Mouse (Mus musculus): Measurements from ENCODE around the gene Pinlyp. TPM values are rescaled to one million over a fixed set of nuclear protein-coding genes. Genes with fewer than 3 reads are reported as not detected.

The Pinlyp gene
- polyA plus RNA-seq, 1 experiment from 2014 or later, result not detected

DNA sequence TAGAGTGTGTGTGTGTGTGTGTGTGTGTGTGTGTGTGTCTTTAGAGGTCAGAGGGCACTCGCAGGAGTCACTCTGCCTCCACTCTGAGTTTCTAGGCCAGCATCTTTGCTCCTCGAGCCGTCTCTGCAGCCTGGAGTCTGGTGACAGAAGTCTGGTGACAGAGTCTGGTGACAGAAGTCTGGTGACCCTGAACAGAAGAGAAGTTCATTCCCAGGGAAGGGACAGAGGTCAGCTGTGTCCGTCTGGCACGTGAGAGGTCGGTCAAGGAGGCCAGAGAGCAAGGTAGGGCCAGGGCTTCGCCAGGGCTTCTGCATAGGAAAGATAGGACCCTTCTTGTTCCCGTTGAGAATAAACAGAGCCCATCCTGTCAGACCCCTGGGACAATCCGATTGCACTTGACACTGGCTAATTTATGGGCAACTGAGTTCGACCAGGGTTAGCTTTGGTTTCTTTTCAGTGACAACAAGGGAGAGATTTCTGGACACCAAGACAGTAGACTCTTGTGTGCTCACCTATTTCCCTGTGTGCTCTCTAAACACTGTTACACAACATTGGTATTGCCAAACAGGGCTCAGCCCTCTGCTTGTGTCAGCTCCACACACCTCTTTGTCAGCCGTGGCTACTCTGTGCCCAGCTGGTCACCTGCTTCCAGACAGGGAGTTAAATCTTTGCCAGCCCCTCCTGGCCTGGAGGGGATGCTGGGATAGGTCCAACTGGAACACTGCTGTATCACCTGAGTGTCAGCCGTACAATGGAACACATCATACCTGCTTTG, 6.3 kb upstream of the Pinlyp start:
- 74% methylated on average over 12 of the region's 12 CpGs for WGBS
- ATAC-seq, result no peak
- Histone ChIP-seq H3K4me3 (replicated peaks) (no peak overlapping the region), H3K4me1 (replicated peaks) (peaks cover 7% of the 10 kb centered on the region), H3K9ac (no peak overlapping the region), H3K36me3 (0 out of 2 replicates have a peak, but pooled peaks cover 12% of the 10 kb centered on the region), H3K27me3 (replicated peaks) (no peaks in the 10 kb centered on the region), H3K27ac (no peak overlapping the region), H3K9me3 (no peaks in the 10 kb centered on the region), H3K4me2 (replicated peaks) (no peak overlapping the region)

DNA sequence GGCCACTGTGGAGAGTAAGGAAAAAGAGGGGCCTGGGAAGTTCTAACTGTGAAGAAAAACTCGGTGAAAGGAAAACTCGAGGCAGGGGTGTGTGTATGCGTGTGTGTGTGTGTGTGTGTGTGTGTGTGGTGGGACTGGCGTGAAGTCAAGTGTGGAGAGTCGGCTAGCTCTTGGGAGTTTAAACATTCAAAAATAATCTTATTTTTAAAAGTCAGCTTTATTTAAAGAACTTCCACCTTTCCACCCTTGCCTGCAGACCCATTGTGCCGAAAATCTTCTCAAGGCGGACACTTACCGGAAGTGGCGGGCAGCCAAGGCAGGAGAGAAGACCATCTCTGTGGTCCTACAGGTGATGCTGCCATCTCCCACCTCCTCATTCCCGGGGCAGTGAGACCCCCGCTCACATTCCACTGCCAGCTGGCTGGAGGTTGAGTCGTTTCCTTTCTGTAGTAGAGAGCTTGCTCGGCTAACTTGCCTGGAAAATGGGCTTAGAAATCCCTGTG, 1.7 kb upstream of the Pinlyp start:
- Histone ChIP-seq H3K9ac (peak overlapping the region; percentile 79), H3K36me3 (0 out of 2 replicates have a peak, but pooled peaks cover 6% of the 10 kb centered on the region), H3K27me3 (replicated peaks) (no peaks in the 10 kb centered on the region), H3K4me2 (replicated peaks) (peak overlapping the region; percentile 77), H3K27ac (peak overlapping the region; percentile 71; the same call in 1 of the 2 replicates), H3K4me1 (replicated peaks) (peaks cover 12% of the 10 kb centered on the region), H3K9me3 (no peaks in the 10 kb centered on the region), H3K4me3 (replicated peaks) (peak overlapping the region; percentile 85)
- WGBS, result 23% methylated on average over 13 of the region's 13 CpGs
- no peak for ATAC-seq

DNA sequence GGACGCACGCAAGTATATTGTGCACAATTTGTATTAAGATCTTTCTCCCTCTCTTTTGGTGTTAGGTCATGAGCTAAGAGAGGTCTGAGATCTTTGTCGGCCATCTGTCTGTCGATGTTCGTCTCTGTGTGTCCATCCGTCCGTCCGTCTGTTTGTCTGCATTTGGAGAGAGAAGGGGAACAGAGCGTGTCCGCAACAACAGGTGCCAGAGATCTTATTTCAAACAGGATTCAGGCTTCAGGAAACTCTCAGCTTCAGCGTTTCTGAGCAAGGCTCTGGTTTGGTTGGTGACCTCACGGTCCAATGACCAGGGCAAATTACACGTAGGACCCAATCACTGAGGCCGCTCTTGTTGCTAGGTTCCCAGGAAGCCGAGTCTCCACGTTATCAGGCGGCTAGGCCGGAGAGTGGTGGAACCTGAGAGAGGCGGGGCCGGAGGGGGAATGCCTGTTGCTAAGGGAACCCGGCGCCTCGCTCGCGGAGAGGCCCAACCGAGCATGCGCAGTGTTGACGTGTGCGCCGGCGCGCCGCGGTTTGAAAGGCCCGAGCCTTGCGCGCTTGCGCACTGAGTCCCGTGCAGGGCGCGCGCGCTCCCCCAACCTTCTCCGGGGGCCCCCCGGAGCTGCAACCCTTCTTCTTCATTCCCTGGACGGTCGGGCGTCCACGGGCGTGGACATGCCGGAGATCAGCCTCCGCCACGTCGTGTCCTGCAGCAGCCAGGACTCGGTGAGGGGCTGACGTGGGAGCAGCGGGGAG, 894 bp upstream of the Pinlyp start:
- peak; percentile 100 for ATAC-seq
- under 1% methylated on average over 57 of the region's 57 CpGs for WGBS
- H3K9ac ChIP-seq, result peak overlapping the region; percentile 79
- no peaks in the 10 kb centered on the region for H3K9me3 ChIP-seq
- peak overlapping the region; percentile 77 for H3K4me2 ChIP-seq (replicated peaks)
- no peaks in the 10 kb centered on the region for H3K27me3 ChIP-seq (replicated peaks)
- H3K27ac ChIP-seq, result peak overlapping the region; percentile 71
- peaks cover 12% of the 10 kb centered on the region for H3K4me1 ChIP-seq (replicated peaks)
- H3K36me3 ChIP-seq, result 0 out of 2 replicates have a peak, but pooled peaks cover 3% of the 10 kb centered on the region
- H3K4me3 ChIP-seq (replicated peaks), result peak overlapping the region; percentile 85

DNA sequence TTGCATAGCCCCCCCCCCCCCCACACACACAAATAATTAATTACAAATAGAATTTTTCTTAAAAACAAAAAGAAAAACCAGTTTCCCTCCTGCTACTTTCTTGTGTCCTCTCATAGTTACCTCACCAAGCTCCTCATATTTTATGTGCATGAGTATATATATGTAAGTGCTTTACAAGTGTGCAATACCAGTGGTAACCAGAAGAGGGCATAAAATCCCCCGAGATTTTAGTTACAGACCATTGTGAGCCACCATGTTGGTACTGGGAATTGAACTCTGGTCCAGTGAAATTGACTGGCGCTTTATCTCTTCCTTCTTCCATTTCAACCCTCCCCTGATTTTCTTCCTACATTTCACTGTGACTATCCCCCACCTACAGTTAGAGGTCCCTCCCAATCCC, 1.4 kb downstream of the Pinlyp start:
- no peak for ATAC-seq

DNA sequence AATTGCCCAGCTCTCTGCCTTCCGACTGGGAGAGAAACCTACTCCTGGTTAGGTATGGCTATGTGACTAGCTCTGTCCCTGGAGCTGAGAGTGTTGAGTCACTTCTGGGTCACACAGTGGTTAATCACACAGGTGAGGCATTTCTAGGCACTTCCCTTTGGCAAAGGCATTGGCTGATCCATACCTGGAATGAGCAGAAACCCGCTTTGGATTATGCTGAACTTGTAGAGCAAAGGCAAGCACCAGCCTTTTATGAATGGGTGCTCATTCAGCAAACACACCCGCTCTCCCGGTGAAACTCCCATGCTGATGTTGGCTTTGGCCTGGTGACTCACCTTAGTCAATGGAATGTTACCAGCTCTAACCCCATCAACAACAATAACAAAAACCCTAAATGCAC, 6.2 kb downstream of the Pinlyp start:
- Histone ChIP-seq H3K36me3 (peaks cover 8% of the 10 kb centered on the region; the same call in 1 of the 2 replicates), H3K9me3 (no peaks in the 10 kb centered on the region), H3K4me2 (replicated peaks) (no peak overlapping the region), H3K9ac (no peak overlapping the region), H3K4me1 (replicated peaks) (no peaks in the 10 kb centered on the region), H3K27me3 (replicated peaks) (no peaks in the 10 kb centered on the region), H3K4me3 (replicated peaks) (no peak overlapping the region), H3K27ac (no peak overlapping the region)
- WGBS, result 89% methylated on average over 4 of the region's 4 CpGs
- no peak for ATAC-seq

More for the DNA sequence above, 1.4 kb downstream of the Pinlyp start:
- WGBS, result 84% methylated on average over 2 of the region's 2 CpGs
- Histone ChIP-seq H3K9ac (no peak overlapping the region), H3K4me1 (replicated peaks) (peaks cover 12% of the 10 kb centered on the region), H3K27me3 (replicated peaks) (no peaks in the 10 kb centered on the region), H3K9me3 (no peaks in the 10 kb centered on the region), H3K4me2 (replicated peaks) (no peak overlapping the region), H3K4me3 (replicated peaks) (no peak overlapping the region), H3K36me3 (0 out of 2 replicates have a peak, but pooled peaks cover 3% of the 10 kb centered on the region), H3K27ac (no peak overlapping the region)

DNA sequence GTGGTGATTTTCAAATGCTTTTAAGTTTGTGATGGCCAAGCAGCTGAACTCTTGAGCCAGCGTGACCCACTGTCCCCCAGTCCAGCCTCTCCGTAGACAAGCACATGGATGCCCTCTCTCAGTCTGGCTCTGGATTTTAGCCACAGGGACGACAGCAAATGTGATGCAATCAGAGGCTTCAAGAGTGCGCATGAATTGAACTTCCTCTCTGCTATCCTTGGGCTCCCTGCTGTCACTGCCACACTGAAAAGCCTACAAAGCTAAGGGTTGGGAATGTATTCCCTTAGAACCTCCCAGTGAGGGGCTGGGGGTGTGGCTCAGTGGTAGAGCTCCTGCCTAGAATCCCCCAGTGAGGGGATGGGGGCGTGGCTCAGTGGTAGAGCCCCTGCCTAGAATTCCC, 7.2 kb downstream of the Pinlyp start:
- H3K4me2 ChIP-seq (replicated peaks), result no peak overlapping the region
- peaks cover 14% of the 10 kb centered on the region for H3K36me3 ChIP-seq
- H3K4me1 ChIP-seq (replicated peaks), result no peaks in the 10 kb centered on the region
- no peaks in the 10 kb centered on the region for H3K27me3 ChIP-seq (replicated peaks)
- no peak overlapping the region for H3K9ac ChIP-seq
- no peak overlapping the region for H3K4me3 ChIP-seq (replicated peaks)
- no peak for ATAC-seq
- no peak overlapping the region for H3K27ac ChIP-seq
- WGBS, result 74% methylated on average over 5 of the region's 5 CpGs
- H3K9me3 ChIP-seq, result no peaks in the 10 kb centered on the region

DNA sequence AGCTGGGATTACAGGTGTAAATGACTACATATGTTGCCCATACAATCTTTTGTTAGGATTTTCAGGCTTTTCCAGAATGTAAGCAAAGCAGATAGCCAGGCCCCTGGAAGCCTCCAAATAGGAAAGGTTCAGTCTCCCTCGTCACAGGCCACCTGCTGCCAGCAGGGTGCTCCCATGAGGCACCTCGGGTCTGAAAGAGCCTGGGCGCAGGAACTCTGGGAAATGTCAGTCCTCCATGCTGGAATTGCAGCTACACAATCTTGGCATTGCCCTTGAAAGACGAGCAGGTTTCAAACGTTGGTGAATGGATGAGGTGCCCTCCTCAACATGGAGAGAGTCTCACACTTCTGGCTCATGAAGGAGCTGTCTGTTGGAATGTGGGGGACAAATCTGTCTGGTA, 7.8 kb downstream of the Pinlyp start:
- 37% methylated on average over 5 of the region's 5 CpGs for WGBS
- ATAC-seq, result no peak
- Histone ChIP-seq H3K9ac (no peak overlapping the region), H3K9me3 (no peaks in the 10 kb centered on the region), H3K4me2 (replicated peaks) (no peak overlapping the region), H3K4me3 (replicated peaks) (no peak overlapping the region), H3K27ac (no peak overlapping the region), H3K4me1 (replicated peaks) (no peaks in the 10 kb centered on the region), H3K27me3 (replicated peaks) (no peaks in the 10 kb centered on the region), H3K36me3 (peaks cover 20% of the 10 kb centered on the region)

DNA sequence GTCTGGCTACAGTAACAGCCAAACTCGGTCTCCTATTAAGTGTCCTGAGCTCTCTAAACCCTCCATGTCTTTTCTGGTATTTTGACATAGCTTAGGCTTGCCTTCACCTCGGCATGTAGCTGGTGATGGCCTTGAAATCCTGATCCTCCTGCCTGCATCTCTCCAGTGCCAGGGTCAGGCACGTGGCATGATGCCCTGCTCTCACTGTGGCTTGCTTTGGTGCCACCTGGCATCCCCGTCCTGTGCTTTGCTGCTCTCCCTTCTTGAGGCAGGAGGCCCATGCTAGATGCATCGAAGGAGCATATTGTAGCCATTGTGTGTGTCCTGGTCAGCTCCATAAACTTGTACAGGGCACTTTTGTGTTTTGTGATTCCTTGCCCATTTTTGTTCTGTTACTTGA, 8.3 kb downstream of the Pinlyp start:
- no peak for ATAC-seq
- Histone ChIP-seq H3K4me1 (replicated peaks) (0 out of 2 replicates have a peak, but pooled peaks cover under 1% of the 10 kb centered on the region), H3K9ac (no peak overlapping the region), H3K27ac (no peak overlapping the region), H3K4me2 (replicated peaks) (no peak overlapping the region), H3K27me3 (replicated peaks) (no peaks in the 10 kb centered on the region), H3K4me3 (replicated peaks) (no peak overlapping the region), H3K36me3 (peaks cover 21% of the 10 kb centered on the region), H3K9me3 (no peaks in the 10 kb centered on the region)
- 79% methylated on average over 5 of the region's 5 CpGs for WGBS

DNA sequence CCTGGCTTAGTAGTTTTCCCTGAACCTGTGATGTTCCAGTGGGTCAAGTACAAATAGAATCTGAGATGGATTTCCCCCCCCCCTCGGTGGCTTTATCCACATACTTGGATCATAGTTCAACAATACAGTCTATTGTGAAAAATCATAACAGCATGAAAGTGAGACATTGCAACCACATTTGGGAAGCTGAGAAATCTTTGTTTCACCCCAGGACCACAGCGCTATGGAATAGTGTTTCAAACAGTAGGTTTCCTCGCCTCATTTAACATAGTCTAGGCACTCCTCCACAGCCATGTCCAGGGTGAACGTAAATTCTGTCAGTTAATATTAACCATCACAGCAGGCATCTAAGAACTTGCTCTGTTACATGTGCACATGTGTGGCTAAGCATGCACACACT, 8.8 kb downstream of the Pinlyp start:
- Histone ChIP-seq H3K27me3 (replicated peaks) (no peaks in the 10 kb centered on the region), H3K9ac (no peak overlapping the region), H3K4me2 (replicated peaks) (no peak overlapping the region), H3K4me3 (replicated peaks) (no peak overlapping the region), H3K9me3 (no peaks in the 10 kb centered on the region), H3K36me3 (peaks cover 21% of the 10 kb centered on the region), H3K27ac (no peak overlapping the region), H3K4me1 (replicated peaks) (0 out of 2 replicates have a peak, but pooled peaks cover 4% of the 10 kb centered on the region)
- ATAC-seq, result no peak
- WGBS, result 79% methylated on average over 4 of the region's 4 CpGs

DNA sequence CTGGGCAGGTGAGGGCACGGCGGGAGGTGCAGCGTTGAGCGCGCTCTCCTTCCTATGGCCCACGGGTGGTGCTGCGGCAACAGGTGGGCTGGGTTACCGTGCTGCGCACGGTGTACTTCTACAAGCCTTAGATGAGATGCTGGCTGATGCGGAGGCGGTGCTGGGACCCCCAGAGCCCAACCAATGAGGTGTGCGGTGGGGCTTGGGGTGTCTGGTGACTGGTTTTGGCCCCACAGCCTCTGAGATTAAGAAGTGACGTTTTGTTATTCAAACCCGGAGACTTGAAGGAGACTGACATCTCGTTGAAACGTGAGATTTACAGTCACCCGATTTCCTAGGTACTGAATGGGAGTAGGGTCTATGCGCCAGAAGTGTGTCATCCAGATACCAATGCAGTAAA, 11.6 kb downstream of the Pinlyp start:
- WGBS, result 58% methylated on average over 19 of the region's 19 CpGs
- no peaks in the 10 kb centered on the region for H3K27me3 ChIP-seq (replicated peaks)
- H3K4me3 ChIP-seq (replicated peaks), result no peak overlapping the region
- peaks cover 11% of the 10 kb centered on the region; the same call in 1 of the 2 replicates for H3K4me1 ChIP-seq (replicated peaks)
- no peak overlapping the region for H3K9ac ChIP-seq
- H3K36me3 ChIP-seq, result peaks cover 21% of the 10 kb centered on the region
- H3K27ac ChIP-seq, result no peak overlapping the region
- no peak overlapping the region for H3K4me2 ChIP-seq (replicated peaks)
- H3K9me3 ChIP-seq, result no peaks in the 10 kb centered on the region
- no peak for ATAC-seq

DNA sequence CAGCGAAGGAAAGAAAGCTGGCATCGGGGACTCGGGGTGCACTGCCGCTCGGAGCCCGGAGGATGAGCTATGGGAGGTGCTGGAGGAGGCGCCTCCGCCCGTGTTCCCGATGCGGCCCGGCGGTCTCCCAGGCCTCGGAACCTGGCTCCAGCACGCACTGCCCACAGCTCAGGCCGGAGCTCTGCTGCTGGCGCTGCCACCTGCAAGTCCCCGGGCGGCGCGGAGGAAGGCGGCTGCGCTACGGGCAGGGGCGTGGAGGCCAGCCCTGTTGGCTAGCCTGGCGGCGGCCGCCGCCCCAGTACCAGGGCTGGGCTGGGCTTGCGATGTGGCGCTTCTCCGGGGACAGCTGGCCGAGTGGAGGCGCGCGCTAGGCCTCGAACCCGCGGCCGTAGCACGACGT, 12.1 kb downstream of the Pinlyp start:
- ATAC-seq, result no peak
- 55% methylated on average over 39 of the region's 42 CpGs for WGBS
- H3K4me1 ChIP-seq (replicated peaks), result peaks cover 11% of the 10 kb centered on the region; the same call in 1 of the 2 replicates
- H3K36me3 ChIP-seq, result peaks cover 21% of the 10 kb centered on the region
- no peak overlapping the region for H3K27ac ChIP-seq
- H3K4me2 ChIP-seq (replicated peaks), result no peak overlapping the region
- no peaks in the 10 kb centered on the region for H3K9me3 ChIP-seq
- H3K4me3 ChIP-seq (replicated peaks), result no peak overlapping the region
- no peak overlapping the region for H3K9ac ChIP-seq
- no peaks in the 10 kb centered on the region for H3K27me3 ChIP-seq (replicated peaks)

DNA sequence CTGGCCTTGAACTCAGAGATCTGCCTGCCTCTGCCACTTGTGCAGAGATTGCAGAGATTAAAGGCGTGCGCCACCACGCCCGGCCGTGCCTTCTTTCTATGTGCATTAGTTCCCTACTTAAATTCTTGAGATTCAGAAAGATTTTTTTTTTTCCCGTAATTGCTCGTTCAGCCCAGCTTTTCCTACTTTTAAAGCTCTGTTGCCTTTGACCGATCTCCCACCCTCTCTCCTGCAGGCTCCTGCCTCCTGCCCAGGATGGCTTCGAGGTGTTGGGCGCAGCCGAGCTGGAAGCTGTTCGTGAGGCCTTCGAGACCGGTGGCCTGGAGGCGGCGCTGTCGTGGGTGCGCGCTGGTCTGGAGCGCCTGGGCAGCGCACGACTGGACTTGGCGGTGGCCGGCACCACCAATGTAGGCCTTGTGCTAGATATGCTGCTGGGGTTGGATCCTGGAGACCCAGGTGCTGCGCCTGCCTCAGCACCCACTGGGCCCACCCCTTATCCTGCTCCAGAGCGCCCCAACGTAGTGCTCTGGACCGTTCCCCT, 12.8 kb downstream of the Pinlyp start:
- no peak overlapping the region for H3K4me2 ChIP-seq (replicated peaks)
- no peak overlapping the region for H3K27ac ChIP-seq

More for the DNA sequence above, 12.8 kb downstream of the Pinlyp start:
- ATAC-seq, result no peak
- no peak overlapping the region for H3K4me3 ChIP-seq (replicated peaks)
- H3K36me3 ChIP-seq, result peaks cover 21% of the 10 kb centered on the region
- peaks cover 11% of the 10 kb centered on the region; the same call in 1 of the 2 replicates for H3K4me1 ChIP-seq (replicated peaks)
- WGBS, result 83% methylated on average over 28 of the region's 28 CpGs
- H3K9ac ChIP-seq, result no peak overlapping the region
- no peaks in the 10 kb centered on the region for H3K27me3 ChIP-seq (replicated peaks)
- no peaks in the 10 kb centered on the region for H3K9me3 ChIP-seq

Data from intestine, embryonic 15.5 days (tissue).